Mouse (Mus musculus) testis, adult 2 months (tissue): Measurements from ENCODE around the gene Xrn2.

Experiments
- CTCF ChIP-seq: fragments of 200-500 bp; IDR thresholded peaks from 2 replicates; pipeline ENCODE4 v1.5.1; 2012; ENCODE audit warnings: low read depth, mild to moderate bottlenecking, inconsistent platforms, low read length, moderate library complexity; ENCODE audit not compliant: control insufficient read depth, insufficient read depth, insufficient replicate concordance
- POLR2A ChIP-seq: fragments of 200-500 bp; IDR thresholded peaks from 2 replicates; pipeline ENCODE4 v1.6.1; 2012; ENCODE audit warnings: low read depth, mild to moderate bottlenecking, inconsistent platforms, low read length, moderate library complexity; ENCODE audit not compliant: control insufficient read depth

GRCm38 (mm10) chr2:146975024-146975423 is 37.8 kb upstream of the Xrn2 start:
- TF ChIP-seq POLR2A (no peak), CTCF (no peak)
